Mouse (Mus musculus): ENCODE measurements at regions not wholly inside any gene's neighbourhood (a gene's known extent, or its start where the extent isn't known, plus 50 kb on each side); places are given as distances from the start of the nearest gene placed in this dataset.

GRCm38 (mm10) chr13:46139251-46139650, 134.3 kb upstream of the Stmnd1 start:
- TF ChIP-seq EP300 (optimal IDR thresholded peaks at IDR 0.05) (no peak), CTCF (IDR thresholded peaks at IDR 0.05; ENCODE audit: low read depth) (no peak)
